Mouse (Mus musculus) intestine, embryonic 14.5 days (tissue): Measurements from ENCODE around the gene Krtap5-5. TPM values are rescaled to one million over a fixed set of nuclear protein-coding genes. Genes with fewer than 3 reads are reported as not detected.
"Not testable (repeated sequence)": the region's sequence is repeated elsewhere in the genome, so short reads cannot be mapped to it uniquely, and the experiment has no call there.

Experiments used
- ATAC-seq: fragments of 200-750 bp; cut with Nextera tagmentation; replicated peaks from 2 replicates; pipeline ENCODE4 v1.8.0; 2017; ENCODE audit warnings: low read depth, moderate number of reproducible peaks, moderate TSS enrichment, moderate library complexity; ENCODE audit not compliant: low FRiP score, low TSS enrichment
- DNase-seq: peaks from one replicate; pipeline ENCODE4 v3.0.0-alpha.2; 2018; ENCODE audit warnings: low spot score
- H3K27ac ChIP-seq: fragments of 300-500 bp; sonication (generic); 2 replicates; pipeline ENCODE4 v1.5.1; 2014; ENCODE audit warnings: low read depth, mild to moderate bottlenecking, control low read depth
- H3K27me3 ChIP-seq: fragments of 300-500 bp; sonication (generic); replicated peaks from 2 replicates; pipeline ENCODE4 v1.6.1; 2014; ENCODE audit warnings: low read length, control low read depth; ENCODE audit not compliant: control insufficient read depth, insufficient read depth
- H3K36me3 ChIP-seq: fragments of 300-500 bp; sonication (generic); 2 replicates; pipeline ENCODE4 v1.6.1; 2014; ENCODE audit warnings: low read length, control low read depth; ENCODE audit not compliant: control insufficient read depth, insufficient read depth
- H3K4me1 ChIP-seq: fragments of 300-500 bp; sonication (generic); replicated peaks from 2 replicates; pipeline ENCODE4 v1.6.1; 2014; ENCODE audit warnings: low read length, control low read depth, mixed read lengths; ENCODE audit not compliant: control insufficient read depth, insufficient read depth
- H3K4me2 ChIP-seq: fragments of 300-500 bp; sonication (generic); 2 replicates; pipeline ENCODE4 v1.6.1; 2014; ENCODE audit warnings: low read length
- H3K4me3 ChIP-seq: fragments of 300-500 bp; sonication (generic); 2 replicates; pipeline ENCODE4 v1.5.1; 2014; ENCODE audit warnings: low read depth, low read length, control low read depth, mixed read lengths
- H3K9ac ChIP-seq: fragments of 300-500 bp; sonication (generic); 2 replicates; pipeline ENCODE4 v1.6.1; 2014; ENCODE audit warnings: mild to moderate bottlenecking, low read length
- H3K9me3 ChIP-seq: fragments of 300-500 bp; sonication (generic); 2 replicates; pipeline ENCODE4 v1.6.1; 2016; ENCODE audit warnings: low read length, control low read depth; ENCODE audit not compliant: control insufficient read depth
- WGBS: fragments of 180-500 bp; shearing (Covaris S2); extraction: QIAGEN DNeasy Blood & Tissue Kit; methylation state at CpG from one replicate; pipeline ENCODE4 v1.1.7; 2014; 5-methylcytosine and 5-hydroxymethylcytosine counted together
- polyA plus RNA-seq: library from polyadenylated mRNA; unstranded; fragments of >200 nt; fragmentation: Nextera tagmentation; extraction: Ambion mirVana; gene quantifications from 2 replicates; pipeline ENCODE4 v1.2.1, GENCODE M21; 2014

The Krtap5-5 gene
- not detected in 2 replicates for polyA plus RNA-seq

DNA sequence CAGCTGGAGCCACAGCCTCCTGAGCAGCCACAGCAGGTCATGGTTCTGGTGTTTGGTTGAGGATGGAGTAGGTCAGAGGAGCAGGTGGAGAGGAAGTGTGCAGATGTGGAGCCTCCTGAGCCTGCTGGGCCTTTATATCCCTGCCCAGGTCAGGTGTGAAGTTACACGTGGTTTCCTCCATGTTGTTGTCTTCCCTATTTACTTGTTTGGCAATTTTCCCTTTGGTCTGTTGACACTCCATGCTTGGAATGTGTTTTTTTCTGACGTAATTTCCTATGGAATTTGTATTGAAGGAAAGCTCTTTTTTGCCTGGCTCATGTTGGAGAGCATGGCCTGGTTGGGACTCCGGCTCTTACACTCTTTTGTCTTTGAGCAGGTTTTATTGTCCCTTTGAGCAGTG is at the start of gene Krtap5-5:
TSS of gene Krtap5-5 (minus strand) at position 101 of the 400 bp plus-strand sequence.
- H3K36me3 ChIP-seq, H3K4me2 ChIP-seq, H3K9me3 ChIP-seq, DNase-seq, H3K9ac ChIP-seq, ATAC-seq, H3K27ac ChIP-seq, H3K27me3 ChIP-seq, H3K4me1 ChIP-seq, H3K4me3 ChIP-seq: not testable (repeated sequence)
- 59% methylated on average over 3 of the region's 3 CpGs for WGBS

DNA sequence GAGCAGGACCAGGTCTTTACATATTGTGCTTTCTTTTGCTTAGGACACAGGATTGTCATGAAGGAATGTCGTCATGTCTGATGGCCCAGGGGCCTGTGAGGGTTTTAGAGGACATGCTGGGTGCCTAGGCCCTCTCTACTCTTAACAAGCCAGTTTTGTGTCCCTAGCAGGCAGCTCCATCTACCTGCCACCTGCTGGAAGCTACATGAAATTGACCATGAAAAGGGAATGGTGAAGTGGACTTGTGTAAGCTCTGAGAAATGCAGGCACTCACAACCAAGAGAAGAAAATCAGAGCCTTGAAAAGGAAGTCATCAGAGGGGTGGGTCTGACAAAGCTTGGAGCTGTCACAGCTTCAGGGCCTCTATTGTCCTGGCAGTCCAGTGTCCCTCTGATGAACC is 49.5 kb upstream of the Krtap5-5 start:
- not testable (repeated sequence) for H3K4me3 ChIP-seq, H3K4me2 ChIP-seq, H3K9me3 ChIP-seq, H3K36me3 ChIP-seq, DNase-seq, H3K4me1 ChIP-seq, H3K9ac ChIP-seq, ATAC-seq, H3K27ac ChIP-seq, H3K27me3 ChIP-seq
- 64% methylated on average over 1 of the region's 1 CpGs for WGBS

DNA sequence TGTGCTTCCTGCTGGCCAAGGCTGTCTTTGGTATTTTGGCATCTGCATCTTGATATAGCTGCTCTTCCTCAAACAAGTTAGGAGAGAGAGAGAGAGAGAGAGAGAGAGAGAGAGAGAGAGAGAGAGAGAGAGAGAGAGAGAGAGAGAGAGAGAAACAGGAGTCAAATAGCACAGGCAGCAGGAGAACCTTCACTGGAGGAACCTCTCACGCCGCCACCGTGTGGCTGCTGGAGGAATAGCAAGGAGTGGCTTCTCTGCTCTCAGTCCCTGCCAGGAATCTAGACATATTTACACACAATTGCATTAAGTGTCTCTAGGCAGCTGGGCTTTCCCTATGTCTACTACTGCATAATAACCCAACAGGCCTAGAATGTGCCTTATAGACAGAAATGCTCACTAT is 48.4 kb upstream of the Krtap5-5 start:
- H3K9ac ChIP-seq, H3K27me3 ChIP-seq, H3K36me3 ChIP-seq, H3K4me1 ChIP-seq, ATAC-seq, H3K4me2 ChIP-seq, H3K27ac ChIP-seq, H3K4me3 ChIP-seq, H3K9me3 ChIP-seq: not testable (repeated sequence)
- peak; percentile 72 for DNase-seq
- WGBS = 0% methylated on average over 3 of the region's 3 CpGs

DNA sequence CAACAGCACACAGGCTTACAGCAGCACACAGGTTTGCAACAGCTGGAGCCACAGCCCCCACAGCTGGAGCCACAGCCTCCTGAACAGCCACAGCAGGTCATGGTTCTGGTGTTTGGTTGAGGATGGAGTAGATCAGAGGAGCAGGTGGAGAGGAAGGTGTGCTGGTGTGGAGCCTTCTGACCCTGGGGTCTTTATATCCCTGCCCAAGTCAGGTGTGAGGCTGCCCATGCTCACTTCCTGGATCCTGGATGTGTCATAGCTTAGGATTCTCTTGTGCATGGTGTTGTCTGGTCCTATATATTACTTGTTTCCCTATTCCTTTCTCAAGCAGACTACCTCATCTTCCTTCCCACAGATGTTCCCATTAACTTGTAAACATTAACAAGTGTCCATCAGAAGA is 44.5 kb upstream of the Krtap5-5 start, which contains the start of gene Gm4559:
TSS of gene Gm4559 (minus strand) at position 101 of the 400 bp plus-strand sequence.
- DNase-seq, H3K4me1 ChIP-seq, H3K27ac ChIP-seq, ATAC-seq, H3K36me3 ChIP-seq, H3K27me3 ChIP-seq, H3K4me3 ChIP-seq, H3K9ac ChIP-seq, H3K9me3 ChIP-seq, H3K4me2 ChIP-seq: not testable (repeated sequence)

DNA sequence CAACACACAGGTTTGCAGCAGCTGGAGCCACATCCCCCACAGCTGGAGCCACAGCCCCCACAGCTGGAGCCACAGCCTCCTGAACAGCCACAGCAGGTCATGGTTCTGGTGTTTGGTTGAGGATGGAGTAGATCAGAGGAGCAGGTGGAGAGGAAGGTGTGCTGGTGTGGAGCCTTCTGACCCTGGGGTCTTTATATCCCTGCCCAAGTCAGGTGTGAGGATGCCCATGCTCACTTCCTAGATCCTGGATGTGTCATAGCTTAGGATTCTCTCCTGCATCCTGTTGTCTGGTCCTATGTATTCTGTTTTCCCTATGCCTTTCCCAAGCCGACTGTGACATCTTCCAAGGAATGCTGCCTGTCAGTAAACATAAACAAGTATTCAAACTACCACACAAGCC is 28.5 kb upstream of the Krtap5-5 start, which contains the start of gene Gm2431:
TSS of gene Gm2431 (minus strand) at position 101 of the 400 bp plus-strand sequence.
- H3K9ac ChIP-seq, DNase-seq, H3K36me3 ChIP-seq, H3K4me1 ChIP-seq, ATAC-seq, H3K27ac ChIP-seq, H3K4me2 ChIP-seq, H3K27me3 ChIP-seq, H3K4me3 ChIP-seq, H3K9me3 ChIP-seq: not testable (repeated sequence)
- WGBS = 43% methylated on average over 1 of the region's 1 CpGs

DNA sequence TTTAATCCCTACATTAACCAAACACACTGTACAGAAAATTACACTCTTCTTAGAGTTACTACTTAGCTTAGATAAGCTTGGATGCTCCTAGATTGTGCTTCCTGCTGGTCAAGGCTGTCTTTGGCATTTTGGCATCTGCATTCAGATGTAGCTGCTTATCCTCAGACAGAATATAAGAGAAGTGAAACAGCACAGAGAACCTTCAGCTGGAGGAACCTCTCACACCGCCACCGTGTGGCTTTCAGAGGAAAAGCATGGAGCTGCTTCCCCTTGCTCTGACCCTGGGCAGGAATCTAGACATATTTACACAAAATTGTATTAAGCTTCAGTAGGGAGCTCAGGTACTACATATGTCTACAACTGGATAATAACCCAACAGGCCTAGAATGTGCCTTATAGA is 25.7 kb upstream of the Krtap5-5 start:
- Histone ChIP-seq H3K36me3 (no peaks in the 10 kb centered on the region), H3K4me3 (no peak overlapping the region), H3K27me3 (no peaks in the 10 kb centered on the region; the same call in 1 of the 2 replicates), H3K9ac (no peak overlapping the region), H3K4me1 (no peaks in the 10 kb centered on the region), H3K27ac (no peak overlapping the region), H3K9me3 (no peaks in the 10 kb centered on the region), H3K4me2 (no peak overlapping the region)
- WGBS = 0% methylated on average over 2 of the region's 2 CpGs
- DNase-seq (peak; percentile 53), ATAC-seq (no peak)

DNA sequence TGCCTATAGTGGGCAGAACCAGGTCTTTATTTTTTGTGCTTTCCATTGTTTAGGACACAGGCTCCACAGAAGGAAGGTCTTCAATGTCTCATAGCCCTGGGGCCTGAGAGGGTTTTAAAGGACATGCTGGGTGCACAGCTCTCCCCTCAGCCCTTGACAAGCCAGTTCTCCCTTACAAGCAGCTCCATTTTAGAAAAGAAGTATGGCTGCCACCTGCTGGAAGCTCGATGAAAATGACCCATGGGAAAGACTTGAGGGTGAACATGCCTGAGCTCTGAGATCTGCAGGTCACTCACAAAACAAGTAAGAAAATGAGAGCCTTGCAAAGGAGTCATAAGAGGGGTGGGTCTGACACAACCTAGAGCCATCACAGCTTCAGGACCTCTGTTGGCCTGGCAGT is 20.1 kb upstream of the Krtap5-5 start:
- Histone ChIP-seq H3K4me1 (no peaks in the 10 kb centered on the region), H3K4me2 (no peak overlapping the region), H3K36me3 (no peaks in the 10 kb centered on the region), H3K4me3 (no peak overlapping the region), H3K9ac (no peak overlapping the region), H3K27me3 (no peaks in the 10 kb centered on the region; the same call in 1 of the 2 replicates), H3K9me3 (no peaks in the 10 kb centered on the region), H3K27ac (no peak overlapping the region)
- WGBS = 0% methylated on average over 1 of the region's 1 CpGs
- DNase-seq (peak; percentile 76), ATAC-seq (no peak)

DNA sequence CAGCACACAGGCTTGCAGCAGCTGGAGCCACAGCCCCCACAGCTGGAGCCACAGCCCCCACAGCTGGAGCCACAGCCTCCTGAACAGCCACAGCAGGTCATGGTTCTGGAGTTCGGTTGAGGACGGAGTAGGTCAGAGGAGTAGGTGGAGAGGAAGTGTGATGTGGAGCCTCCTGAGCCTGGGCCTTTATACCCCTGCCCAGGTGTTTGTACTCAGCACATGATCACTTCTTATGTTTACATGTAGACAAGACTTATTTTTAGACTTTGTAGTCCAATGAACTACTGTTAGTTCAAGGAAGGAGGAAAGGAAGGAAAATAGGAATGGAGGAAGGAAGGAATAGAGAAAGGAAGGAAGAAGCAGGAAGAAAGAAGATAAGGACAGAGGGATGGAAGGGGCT is 11.2 kb upstream of the Krtap5-5 start, which contains the start of gene Gm40460:
TSS of gene Gm40460 (minus strand) at position 101 of the 400 bp plus-strand sequence.
- Histone ChIP-seq H3K9ac (no peak within 1 kb of the TSS), H3K9me3 (0 out of 2 replicates have a peak, but pooled peaks cover 4% of the 10 kb centered on the region), H3K4me2 (no peak within 1 kb of the TSS), H3K36me3 (no peaks in the 10 kb centered on the region), H3K27me3 (no peaks in the 10 kb centered on the region), H3K4me1 (no peaks in the 10 kb centered on the region), H3K27ac (no peak within 1 kb of the TSS), H3K4me3 (no peak within 1 kb of the TSS)
- no peak for ATAC-seq
- no peak for DNase-seq
- WGBS = 34% methylated on average over 2 of the region's 2 CpGs

DNA sequence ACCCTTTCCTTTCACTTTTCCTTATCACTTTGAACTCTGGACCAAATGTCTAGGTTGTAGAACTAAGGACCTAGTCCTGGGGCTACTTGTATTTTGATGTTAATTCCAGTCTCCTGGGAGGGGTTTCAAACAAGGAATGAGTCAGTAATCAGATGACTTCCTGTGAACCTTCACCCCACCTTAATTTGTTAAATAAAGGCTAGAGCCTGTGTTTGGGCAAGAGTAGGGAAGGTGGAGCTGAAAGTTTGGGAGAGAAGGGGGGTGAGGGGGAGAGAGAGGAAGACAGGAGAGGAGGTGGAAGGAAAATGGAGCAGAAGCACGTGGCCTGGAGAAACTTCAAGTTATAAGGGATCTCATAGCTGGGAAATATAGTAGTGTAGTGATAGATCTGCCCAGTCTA is 1.8 kb upstream of the Krtap5-5 start:
- Histone ChIP-seq H3K9ac (no peak overlapping the region), H3K4me3 (no peak overlapping the region), H3K36me3 (no peaks in the 10 kb centered on the region), H3K4me1 (no peaks in the 10 kb centered on the region), H3K9me3 (no peaks in the 10 kb centered on the region), H3K4me2 (no peak overlapping the region), H3K27me3 (no peaks in the 10 kb centered on the region), H3K27ac (no peak overlapping the region)
- DNase-seq (no peak), ATAC-seq (no peak)
- 23% methylated on average over 1 of the region's 1 CpGs for WGBS
